Mouse (Mus musculus) forebrain, embryonic 11.5 days (tissue): ENCODE data around the gene Hils1. TPM values are rescaled to one million over a fixed set of nuclear protein-coding genes. Genes with fewer than 3 reads are reported as not detected.
A peak's percentile ranks its signal among the peaks of the same experiment; 100 is the strongest.

Experiments used
- ATAC-seq: fragments of 200-750 bp; cut with Nextera tagmentation; replicated peaks from 2 replicates; pipeline ENCODE4 v1.8.0; 2017; ENCODE audit warnings: moderate TSS enrichment; ENCODE audit not compliant: low FRiP score
- DNase-seq: peaks from one replicate; pipeline ENCODE4 v3.0.0-alpha.2; 2017; ENCODE audit warnings: low spot score
- H3K27ac ChIP-seq: fragments of 300-500 bp; sonication (generic); 2 replicates; pipeline ENCODE4 v1.5.1; 2014; ENCODE audit warnings: low read depth, low read length
- H3K27me3 ChIP-seq: fragments of 300-500 bp; sonication (generic); 2 replicates; pipeline ENCODE4 v1.6.1; 2014; ENCODE audit warnings: mild to moderate bottlenecking, low read length, mixed read lengths; ENCODE audit not compliant: control insufficient read depth, insufficient read depth
- H3K36me3 ChIP-seq: fragments of 300-500 bp; sonication (generic); 2 replicates; pipeline ENCODE4 v1.6.1; 2014; ENCODE audit warnings: mild to moderate bottlenecking, low read length, moderate library complexity, mixed read lengths; ENCODE audit not compliant: control insufficient read depth, insufficient read depth
- H3K4me1 ChIP-seq: fragments of 300-500 bp; sonication (generic); replicated peaks from 2 replicates; pipeline ENCODE4 v1.6.1; 2014; ENCODE audit warnings: low read length, mixed read lengths; ENCODE audit not compliant: control insufficient read depth, insufficient read depth
- H3K4me2 ChIP-seq: fragments of 300-500 bp; sonication (generic); 2 replicates; pipeline ENCODE4 v1.6.1; 2014; ENCODE audit warnings: low read depth, mild to moderate bottlenecking, low read length, moderate library complexity, mixed read lengths; ENCODE audit not compliant: severe bottlenecking
- H3K4me3 ChIP-seq: fragments of 300-500 bp; sonication (generic); 2 replicates; pipeline ENCODE4 v1.5.1; 2014; ENCODE audit warnings: low read depth, low read length
- H3K9ac ChIP-seq: fragments of 300-500 bp; sonication (generic); 2 replicates; pipeline ENCODE4 v1.6.1; 2014; ENCODE audit warnings: low read length
- H3K9me3 ChIP-seq: fragments of 300-500 bp; sonication (generic); 2 replicates; pipeline ENCODE4 v1.6.1; 2016; ENCODE audit warnings: low read length, mixed read lengths; ENCODE audit not compliant: control insufficient read depth
- WGBS: fragments of 180-500 bp; shearing (Covaris S2); extraction: QIAGEN DNeasy Blood & Tissue Kit; methylation state at CpG from one replicate; pipeline ENCODE4 v1.1.7; 2014; 5-methylcytosine and 5-hydroxymethylcytosine counted together
- polyA plus RNA-seq: library from polyadenylated mRNA; unstranded; fragments of >200 nt; fragmentation: Nextera tagmentation; extraction: Ambion mirVana; gene quantifications from 2 replicates; pipeline ENCODE4 v1.2.1, GENCODE M21; 2014

The Hils1 gene
- polyA plus RNA-seq, 1 experiment from 2014 or later, result not detected

DNA sequence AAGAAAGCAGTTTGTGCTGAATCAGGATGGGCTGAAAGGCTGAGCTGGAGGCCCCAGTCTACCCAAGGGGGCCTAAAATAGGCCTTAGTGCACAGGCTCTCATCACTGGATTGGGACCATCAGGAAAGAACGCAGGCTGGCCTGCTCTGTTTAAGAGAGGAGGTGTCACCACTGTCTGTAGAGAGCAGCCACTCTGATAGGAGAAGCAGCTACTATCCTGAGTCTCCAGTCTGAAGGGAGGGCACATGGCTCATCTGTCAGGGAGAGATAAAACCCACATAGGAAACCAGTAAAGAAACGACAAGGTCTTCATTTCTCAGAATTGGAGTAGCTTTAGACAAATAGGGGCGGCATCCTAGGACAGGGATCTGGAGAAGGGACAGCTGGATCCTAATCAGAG lies 44.7 kb downstream of the Hils1 start:
- no peaks in the 10 kb centered on the region for H3K9me3 ChIP-seq
- no peaks in the 10 kb centered on the region for H3K27me3 ChIP-seq
- H3K4me1 ChIP-seq, result peaks cover 22% of the 10 kb centered on the region
- ATAC-seq (no peak), DNase-seq (no peak)
- peak overlapping the region; percentile 77 for H3K4me2 ChIP-seq
- H3K4me3 ChIP-seq, result 0 out of 2 replicates have a peak overlapping the region, but pooled peaks have one; percentile 85
- H3K27ac ChIP-seq, result 0 out of 2 replicates have a peak overlapping the region, but pooled peaks have one; percentile 42
- WGBS, result 50% methylated on average over 3 of the region's 3 CpGs
- peak overlapping the region; percentile 21; the same call in 1 of the 2 replicates for H3K9ac ChIP-seq
- H3K36me3 ChIP-seq, result no peaks in the 10 kb centered on the region; the same call in 1 of the 2 replicates

- peak overlapping the region; percentile 47; the same call in 1 of the 2 replicates for H3K27ac ChIP-seq
- H3K36me3 ChIP-seq, result no peaks in the 10 kb centered on the region; the same call in 1 of the 2 replicates
- ATAC-seq (no peak), DNase-seq (no peak)
- H3K4me3 ChIP-seq, result no peak overlapping the region
- 47% methylated on average over 3 of the region's 3 CpGs for WGBS
- no peaks in the 10 kb centered on the region for H3K27me3 ChIP-seq
- H3K9ac ChIP-seq, result peak overlapping the region; percentile 1; the same call in 1 of the 2 replicates
- peaks cover 22% of the 10 kb centered on the region for H3K4me1 ChIP-seq
- H3K9me3 ChIP-seq, result no peaks in the 10 kb centered on the region
- H3K4me2 ChIP-seq, result peak overlapping the region; percentile 77
Measured at GRCm38 (mm10) chr11:95012487-95012886, 45.1 kb downstream of the Hils1 start.

DNA sequence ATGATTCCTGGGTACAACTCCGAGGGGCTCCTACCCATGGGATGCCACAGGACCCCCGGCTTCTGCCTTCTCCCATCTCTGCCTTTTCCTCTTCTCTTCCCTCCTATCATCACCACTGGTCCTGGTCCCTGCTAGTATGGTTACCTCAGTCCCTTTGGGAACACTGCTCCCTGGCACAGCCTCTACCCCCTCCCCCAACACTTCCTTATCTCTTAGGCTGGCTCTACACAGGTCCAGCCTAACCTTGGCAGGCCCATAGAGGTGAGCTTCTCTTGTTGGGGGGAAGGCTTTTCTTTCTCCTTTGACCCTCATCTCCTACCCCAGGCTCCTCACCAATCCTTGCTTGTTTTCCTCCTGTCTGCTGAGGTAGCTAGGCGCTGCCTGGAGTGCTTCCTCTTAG lies 48.1 kb downstream of the Hils1 start:
- no peak for DNase-seq
- Histone ChIP-seq H3K36me3 (no peaks in the 10 kb centered on the region; the same call in 1 of the 2 replicates), H3K4me3 (no peak overlapping the region), H3K27me3 (no peaks in the 10 kb centered on the region), H3K4me1 (0 out of 2 replicates have a peak, but pooled peaks cover 10% of the 10 kb centered on the region), H3K9me3 (no peaks in the 10 kb centered on the region), H3K27ac (no peak overlapping the region), H3K4me2 (no peak overlapping the region), H3K9ac (no peak overlapping the region; the same call in 1 of the 2 replicates)
- no peak for ATAC-seq
- 71% methylated on average over 3 of the region's 3 CpGs for WGBS

Other genes with a start within 250 kb of the Hils1 start
- 0.23 TPM in 1 of 2 replicates, not detected in the other for gene Cdc34b, start 225.8 kb upstream of the Hils1 start, polyA plus RNA-seq
- gene Tmem92, start 184.9 kb upstream of the Hils1 start, polyA plus RNA-seq, result not detected in 2 replicates
- 163 and 164 TPM in 2 replicates for gene Col1a1, start 31.4 kb upstream of the Hils1 start, polyA plus RNA-seq
- not detected in 2 replicates for gene Sgca, start 8.7 kb downstream of the Hils1 start, polyA plus RNA-seq
- 17.2 and 18.6 TPM in 2 replicates for gene Ppp1r9b, start 23.4 kb downstream of the Hils1 start, polyA plus RNA-seq
- gene Samd14, start 42.3 kb downstream of the Hils1 start, polyA plus RNA-seq, result 56.8 and 59.2 TPM in 2 replicates
- 16.5 and 17.4 TPM in 2 replicates for gene Pdk2, start 73.8 kb downstream of the Hils1 start, polyA plus RNA-seq
- 4.4 and 5.4 TPM in 2 replicates for gene Itga3, start 109.2 kb downstream of the Hils1 start, polyA plus RNA-seq
- gene Dlx3, start 152.5 kb downstream of the Hils1 start, polyA plus RNA-seq, result 1.4 TPM in 2 replicates
- gene Dlx4, start 178.7 kb downstream of the Hils1 start, polyA plus RNA-seq, result 0.23 and 0.29 TPM in 2 replicates